Comparison of ENCODE assay signal across 1 mouse cellular context in genomic region chr10:13023985-13024384, GRCm38 (mm10). TPM values are rescaled to one million over a fixed set of nuclear protein-coding genes. Genes with fewer than 3 reads are reported as not detected.
"Had no signal": no experiment of that assay in that cellular context is flagged by ENCODE, and none has a peak within 500 bp of the region (broad histone marks: within the 10 kb centered on the region; RNA-seq: fewer than 3 reads in every experiment).

No protein-coding gene starts in this region.

RNA-seq across cellular contexts. Expression of gene Plagl1, which starts 36.3 kb away (rescaled TPM):
- total RNA-seq: neutrophil, adult 5-6 weeks had no signal
